Mouse (Mus musculus): ENCODE measurements around the gene Ephb4.

GRCm38 (mm10) chr5:137377176-137377575, 27.3 kb downstream of the Ephb4 start:
- no peak for TF ChIP-seq CTCF (IDR thresholded peaks at IDR 0.05; ENCODE audit: borderline replicate concordance, insufficient read depth, low read depth, low read length)
- TF ChIP-seq POLR2A (IDR thresholded peaks at IDR 0.05; ENCODE audit: borderline replicate concordance, insufficient read depth, low read length): no peak
